Mouse (Mus musculus): ENCODE results near the gene Dnah8. TPM values are rescaled to one million over a fixed set of nuclear protein-coding genes. Genes with fewer than 3 reads are reported as not detected.
A peak's percentile ranks its signal among the peaks of the same experiment; 100 is the strongest.

Gene Dnah8
- total RNA-seq, 2 experiments from 2014 or later: 0.60 to 0.93 TPM

GRCm38 (mm10) chr17:30743947-30744346 is 119.8 kb downstream of the Dnah8 start:
- no peak for DNase-seq (ENCODE audit: low spot score in 2 of 2)

- peak; percentile 46 to 59 for DNase-seq (ENCODE audit: low spot score in 2 of 2)
These were observed 122.2 kb downstream of the Dnah8 start for GRCm38 (mm10) chr17:30746056-30747024.

- no peak for DNase-seq (ENCODE audit: low spot score in 2 of 2)
These were observed 125.2 kb downstream of the Dnah8 start for GRCm38 (mm10) chr17:30749391-30749790.

GRCm38 (mm10) chr17:30750269-30750668 is 126.1 kb downstream of the Dnah8 start:
- no peak for DNase-seq (ENCODE audit: low spot score in 2 of 2)

- no peak for DNase-seq (ENCODE audit: low spot score in 2 of 2)
These were observed 128.2 kb downstream of the Dnah8 start for GRCm38 (mm10) chr17:30752370-30752818.

GRCm38 (mm10) chr17:30753201-30753600 is 129.0 kb downstream of the Dnah8 start:
- no peak for DNase-seq (ENCODE audit: low spot score in 2 of 2)

- DNase-seq (ENCODE audit: low spot score in 2 of 2): no peak
These were observed 132.6 kb downstream of the Dnah8 start for GRCm38 (mm10) chr17:30756771-30757170.

GRCm38 (mm10) chr17:30760307-30760706 is 136.2 kb downstream of the Dnah8 start:
- no peak for DNase-seq (ENCODE audit: low spot score in 2 of 2)

GRCm38 (mm10) chr17:30764276-30764675 is 140.1 kb downstream of the Dnah8 start:
- no peak for DNase-seq (ENCODE audit: low spot score in 2 of 2)

- no peak for DNase-seq (ENCODE audit: low spot score in 2 of 2)
These were observed 150.3 kb downstream of the Dnah8 start for GRCm38 (mm10) chr17:30774416-30774815.

GRCm38 (mm10) chr17:30775096-30775495 is 150.9 kb downstream of the Dnah8 start:
- no peak for DNase-seq (ENCODE audit: low spot score in 2 of 2)

GRCm38 (mm10) chr17:30781046-30781445 is 156.9 kb downstream of the Dnah8 start:
- no peak for DNase-seq (ENCODE audit: low spot score in 2 of 2)

GRCm38 (mm10) chr17:30782286-30782685 is 158.1 kb downstream of the Dnah8 start:
- no peak for DNase-seq (ENCODE audit: low spot score in 2 of 2)

GRCm38 (mm10) chr17:30788361-30788760 is 164.2 kb downstream of the Dnah8 start:
- DNase-seq (ENCODE audit: low spot score in 2 of 2): no peak

GRCm38 (mm10) chr17:30790816-30791215 is 166.7 kb downstream of the Dnah8 start:
- DNase-seq (ENCODE audit: low spot score in 2 of 2): no peak

GRCm38 (mm10) chr17:30792396-30792795 is 168.2 kb downstream of the Dnah8 start:
- no peak for DNase-seq (ENCODE audit: low spot score in 2 of 2)

- no peak for DNase-seq (ENCODE audit: low spot score in 2 of 2)
These were observed 172.5 kb downstream of the Dnah8 start for GRCm38 (mm10) chr17:30796616-30797015.

- no peak for DNase-seq (ENCODE audit: low spot score in 2 of 2)
These were observed 176.3 kb downstream of the Dnah8 start for GRCm38 (mm10) chr17:30800261-30800985.

- DNase-seq (ENCODE audit: low spot score in 2 of 2): no peak
These were observed 179.5 kb downstream of the Dnah8 start for GRCm38 (mm10) chr17:30803668-30804067.

GRCm38 (mm10) chr17:30804955-30805354 is 180.8 kb downstream of the Dnah8 start:
- no peak for DNase-seq (ENCODE audit: low spot score in 2 of 2)

GRCm38 (mm10) chr17:30805511-30806059 is 181.4 kb downstream of the Dnah8 start:
- no peak for DNase-seq (ENCODE audit: low spot score in 2 of 2)
